Mouse (Mus musculus): ENCODE measurements around the gene Tomm34. TPM values are rescaled to one million over a fixed set of nuclear protein-coding genes. Genes with fewer than 3 reads are reported as not detected.

Tomm34 gene
- polyA plus RNA-seq, 1 experiment: 38.7 TPM

GRCm38 (mm10) chr2:164022104-164022503, 48.9 kb downstream of the Tomm34 start:
- WGBS: 26% methylated on average over 2 of the region's 2 CpGs
- DNase-seq (ENCODE audit: low read depth, low spot score): no peak

- WGBS: 87% methylated on average over 4 of the region's 4 CpGs
- DNase-seq (ENCODE audit: low read depth, low spot score): no peak
These were observed 51.0 kb downstream of the Tomm34 start for GRCm38 (mm10) chr2:164019943-164020342.

- no peak for DNase-seq (ENCODE audit: low read depth, low spot score)
- WGBS: 86% methylated on average over 3 of the region's 3 CpGs
These were observed 52.1 kb downstream of the Tomm34 start for GRCm38 (mm10) chr2:164018910-164019309.

GRCm38 (mm10) chr2:164015304-164015703, 55.7 kb downstream of the Tomm34 start:
- DNase-seq (ENCODE audit: low read depth, low spot score): no peak
- WGBS: 92% methylated on average over 16 of the region's 16 CpGs

DNA sequence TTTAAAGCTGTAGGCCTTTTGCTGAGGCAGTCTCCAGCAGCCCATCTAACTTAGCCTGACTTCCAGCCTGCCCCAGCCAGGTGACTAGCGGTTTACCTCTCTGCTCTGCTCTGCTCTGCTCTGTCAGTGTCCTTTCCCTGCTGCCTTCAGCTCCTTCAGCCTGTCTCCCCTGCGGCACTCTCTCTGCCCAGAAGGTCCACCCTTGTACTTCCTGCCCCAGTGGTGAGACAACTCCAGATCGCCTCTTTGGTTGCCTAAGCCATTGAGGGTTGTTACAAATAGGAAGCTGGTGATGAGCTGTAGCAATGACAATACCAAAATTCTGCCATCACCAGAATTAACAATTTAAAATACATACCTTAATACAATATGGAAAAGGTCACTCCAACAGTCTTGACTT, 60.0 kb downstream of the Tomm34 start:
- DNase-seq (ENCODE audit: low read depth, low spot score): no peak
- 81% methylated on average over 3 of the region's 3 CpGs for WGBS

- no peak for DNase-seq (ENCODE audit: low read depth, low spot score)
- WGBS: 58% methylated on average over 5 of the region's 5 CpGs
These were observed 60.5 kb downstream of the Tomm34 start for GRCm38 (mm10) chr2:164010496-164010895.

GRCm38 (mm10) chr2:164009227-164009626, 61.7 kb downstream of the Tomm34 start:
- 64% methylated on average over 6 of the region's 6 CpGs for WGBS
- DNase-seq (ENCODE audit: low read depth, low spot score): no peak

DNA sequence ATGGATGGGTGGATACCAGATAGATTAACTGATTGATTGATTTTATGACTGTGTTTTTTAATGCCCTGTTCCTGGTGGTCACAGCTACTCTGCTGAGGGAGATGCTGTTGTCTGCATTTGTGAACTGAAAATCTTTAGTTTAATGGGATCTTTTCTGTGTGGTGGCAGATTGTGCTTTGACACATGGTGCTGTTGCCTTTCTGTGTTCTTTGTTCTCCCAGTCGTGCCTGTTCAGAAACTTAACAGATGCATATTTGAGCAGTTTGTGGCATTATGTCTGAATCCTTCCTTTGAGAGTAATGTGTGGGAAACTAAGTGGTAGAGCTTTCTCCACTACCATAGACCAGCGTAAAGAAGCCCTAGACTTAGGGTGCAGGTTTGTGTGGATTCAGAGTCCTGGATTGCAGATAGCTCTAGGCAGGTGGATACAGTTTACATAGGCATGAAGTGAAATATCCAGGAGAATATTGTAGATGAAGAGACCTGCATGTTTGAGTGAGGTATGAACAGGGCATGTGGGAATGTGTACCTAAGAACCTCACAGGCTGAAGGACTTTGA, 62.9 kb downstream of the Tomm34 start:
- no peak for DNase-seq (ENCODE audit: low read depth, low spot score)
- WGBS: 68% methylated on average over 2 of the region's 2 CpGs

DNA sequence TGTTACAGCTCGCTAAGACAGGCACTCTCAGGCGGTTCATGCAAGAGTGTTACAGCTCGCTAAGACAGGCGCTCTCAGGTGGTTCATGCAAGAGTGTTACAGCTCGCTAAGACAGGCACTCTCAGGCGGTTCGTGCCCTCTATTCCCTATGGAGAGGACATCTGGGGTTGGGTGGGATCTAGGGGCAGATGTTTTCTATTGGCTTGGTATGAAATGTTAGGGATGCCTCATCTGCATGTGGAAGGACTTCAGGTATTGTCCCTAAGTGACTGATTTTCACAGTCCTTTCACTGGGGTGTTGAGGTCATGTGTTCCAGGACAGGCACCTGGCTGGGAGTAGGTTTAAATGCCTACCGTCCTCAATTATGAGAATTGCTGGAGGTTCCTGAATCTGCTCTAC, 63.4 kb downstream of the Tomm34 start:
- WGBS: 66% methylated on average over 8 of the region's 8 CpGs
- DNase-seq (ENCODE audit: low read depth, low spot score): no peak

DNA sequence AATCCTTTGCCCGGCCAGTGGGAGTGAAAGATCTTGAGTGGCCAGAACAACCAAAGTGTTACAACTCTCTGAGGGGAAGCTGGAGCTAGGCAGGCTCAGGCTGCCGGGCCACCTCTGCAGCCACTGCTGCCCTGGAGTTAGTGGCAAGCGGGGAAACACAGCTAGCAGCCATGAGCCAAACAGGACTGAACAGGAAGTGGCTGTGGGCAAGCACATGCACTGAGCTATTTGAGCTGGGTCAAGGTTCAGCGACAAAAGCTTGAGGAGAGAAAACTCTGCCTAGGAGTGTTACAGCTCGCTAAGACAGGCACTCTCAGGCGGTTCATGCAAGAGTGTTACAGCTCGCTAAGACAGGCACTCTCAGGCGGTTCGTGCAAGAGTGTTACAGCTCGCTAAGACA, 64.0 kb downstream of the Tomm34 start:
- 34% methylated on average over 10 of the region's 10 CpGs for WGBS
- DNase-seq (ENCODE audit: low read depth, low spot score): peak; percentile 66

GRCm38 (mm10) chr2:164004503-164004902, 66.5 kb downstream of the Tomm34 start:
- WGBS: 78% methylated on average over 5 of the region's 5 CpGs
- DNase-seq (ENCODE audit: low read depth, low spot score): no peak

Other genes starting within 250 kb of the Tomm34 start
- not detected in 2 replicates for gene Kcnk15, start 217.5 kb downstream of the Tomm34 start, polyA plus RNA-seq (2012; rRNA removed)
- 0.08 and 0.12 TPM in 2 replicates for gene Rims4, start 152.5 kb downstream of the Tomm34 start, polyA plus RNA-seq (2012; rRNA removed)
- 43.9 and 48.0 TPM in 2 replicates for gene Ywhab, start 76.2 kb downstream of the Tomm34 start, polyA plus RNA-seq (2012; rRNA removed)
- 0.78 and 1.1 TPM in 2 replicates for gene Pabpc1l, start 45.7 kb downstream of the Tomm34 start, polyA plus RNA-seq (2012; rRNA removed)
- 13.6 and 17.5 TPM in 2 replicates for gene Stk4, start 847 bp downstream of the Tomm34 start, polyA plus RNA-seq (2012; rRNA removed)
- 0.05 TPM in 2 replicates for gene Kcns1, start 99.9 kb upstream of the Tomm34 start, polyA plus RNA-seq (2012; rRNA removed)
- not detected in 2 replicates for gene Wfdc5, start 111.6 kb upstream of the Tomm34 start, polyA plus RNA-seq (2012; rRNA removed)
- 0.16 TPM in 1 of 2 replicates, not detected in the other for gene Wfdc12, start 119.4 kb upstream of the Tomm34 start, polyA plus RNA-seq (2012; rRNA removed)
- not detected in 2 replicates for gene Wfdc15a, start 129.0 kb upstream of the Tomm34 start, polyA plus RNA-seq (2012; rRNA removed)
- gene Wfdc15b, start 150.5 kb upstream of the Tomm34 start, polyA plus RNA-seq (2012; rRNA removed): 0.41 TPM in 1 of 2 replicates, not detected in the other
- gene Svs2, start 167.3 kb upstream of the Tomm34 start, polyA plus RNA-seq (2012; rRNA removed): not detected in 2 replicates
- not detected in 2 replicates for gene Svs3b, start 185.5 kb upstream of the Tomm34 start, polyA plus RNA-seq (2012; rRNA removed)
- not detected in 2 replicates for gene Svs4, start 207.3 kb upstream of the Tomm34 start, polyA plus RNA-seq (2012; rRNA removed)
- gene Svs3a, start 218.1 kb upstream of the Tomm34 start, polyA plus RNA-seq (2012; rRNA removed): not detected in 2 replicates
- not detected in 2 replicates for gene Svs6, start 245.6 kb upstream of the Tomm34 start, polyA plus RNA-seq (2012; rRNA removed)